Mouse (Mus musculus) heart, postnatal 10 days (tissue): ENCODE measurements around the gene Adcy10. TPM values are rescaled to one million over a fixed set of nuclear protein-coding genes. Genes with fewer than 3 reads are reported as not detected.

ENCODE experiments used
- DNase-seq, 2 experiments: peaks; one replicate each; pipeline ENCODE4 v3.0.0; 2021
- intact Hi-C: fragments of 180-260 bp; cut with DNase I; formaldehyde crosslinking; loops from one replicate; pipeline ENCODE4 v1.15.1; 2025
- total RNA-seq, 2 experiments: library from RNA; stranded (reverse); gene quantifications; 2 replicates each; pipeline ENCODE4 v1.2.3; 2021

The Adcy10 gene
- total RNA-seq, 2 experiments from 2014 or later = 0.20 TPM; not detected in 1

GRCm38 (mm10) chr1:165594699-165595421 is 109.9 kb downstream of the Adcy10 start:
- DNase-seq = no peak
- intact Hi-C loops = no loop called here

DNA sequence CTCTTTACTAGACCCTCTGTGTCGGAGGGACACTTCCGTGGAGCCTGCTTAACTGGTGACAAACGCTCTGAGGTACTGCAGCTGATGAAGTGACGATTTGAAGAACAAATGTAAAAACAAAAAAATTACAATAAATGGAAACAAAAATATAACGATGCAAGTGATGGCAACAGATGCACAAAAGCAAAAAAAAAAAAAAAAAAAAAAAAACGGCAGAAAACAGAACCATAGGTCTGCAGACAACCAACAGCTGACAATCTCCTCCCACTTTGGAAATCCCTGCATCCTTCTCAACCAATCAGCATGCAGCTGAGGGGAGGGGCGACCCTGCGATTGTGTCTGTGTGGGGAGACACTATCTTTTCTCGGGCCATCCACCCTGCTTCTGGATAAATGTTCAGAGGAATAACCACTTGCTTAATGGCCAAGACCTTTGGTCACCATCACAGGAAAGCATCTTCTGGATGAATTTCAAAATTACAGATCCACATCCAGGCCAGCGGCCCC is 116.8 kb downstream of the Adcy10 start:
- intact Hi-C loops = no loop called here

GRCm38 (mm10) chr1:165603218-165603617 is 118.2 kb downstream of the Adcy10 start:
- no peak for DNase-seq
- intact Hi-C loops = no loop called here

More for the DNA sequence above, 116.8 kb downstream of the Adcy10 start:
- no peak for DNase-seq

DNA sequence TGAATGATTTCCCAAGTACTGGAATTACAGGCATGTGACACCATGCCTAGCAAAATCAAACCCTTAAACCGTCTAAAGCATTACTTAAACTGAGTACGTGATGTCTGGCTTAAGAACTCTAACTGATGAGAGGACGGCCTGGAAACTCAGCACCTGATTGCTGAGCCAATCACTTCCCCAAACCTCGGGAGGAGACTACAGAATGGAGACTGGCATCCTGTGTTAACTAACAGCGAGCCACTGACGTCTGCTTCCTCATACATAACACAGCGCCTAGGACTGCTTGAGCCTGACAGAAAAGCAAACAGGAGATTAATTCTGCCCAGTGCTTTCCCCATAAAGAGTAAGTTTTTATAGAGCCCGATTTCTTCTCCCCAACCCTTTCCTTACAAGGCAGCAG is 119.2 kb downstream of the Adcy10 start:
- intact Hi-C loops = no loop called here
- DNase-seq = no peak

GRCm38 (mm10) chr1:165605108-165605507 is 120.1 kb downstream of the Adcy10 start:
- no peak for DNase-seq
- intact Hi-C loops = no loop called here

- intact Hi-C loops = no loop called here
- peak; percentile 66 to 68 for DNase-seq
These were observed 120.8 kb downstream of the Adcy10 start for GRCm38 (mm10) chr1:165605774-165606173.

DNA sequence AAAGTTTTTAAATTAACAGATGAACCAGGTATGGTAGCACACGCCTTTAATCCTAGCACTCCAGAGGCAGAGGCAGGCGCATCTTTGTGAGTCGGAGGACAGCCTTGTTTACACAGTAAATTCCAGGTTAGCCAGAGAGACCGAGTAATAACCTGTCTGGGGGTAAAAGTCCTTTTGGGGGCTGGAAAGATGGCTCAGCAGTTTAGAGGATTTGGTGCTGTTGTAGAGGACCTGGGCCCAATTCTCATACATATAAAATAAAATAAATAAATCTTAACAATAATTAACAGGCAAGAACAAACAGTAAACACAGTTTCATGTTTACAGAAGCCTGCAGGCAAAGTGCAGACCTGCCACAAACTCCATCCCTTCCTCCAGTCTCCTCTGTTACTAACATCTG is 123.9 kb downstream of the Adcy10 start:
- DNase-seq = no peak
- intact Hi-C loops = no loop called here

GRCm38 (mm10) chr1:165609495-165610320 is 124.7 kb downstream of the Adcy10 start:
- intact Hi-C loops = no loop called here
- DNase-seq = no peak

- intact Hi-C loops = no loop called here
- no peak for DNase-seq
These were observed 125.5 kb downstream of the Adcy10 start for GRCm38 (mm10) chr1:165610321-165610999.

- intact Hi-C loops = no loop called here
- DNase-seq = no peak
These were observed 127.7 kb downstream of the Adcy10 start for GRCm38 (mm10) chr1:165612714-165613113.

DNA sequence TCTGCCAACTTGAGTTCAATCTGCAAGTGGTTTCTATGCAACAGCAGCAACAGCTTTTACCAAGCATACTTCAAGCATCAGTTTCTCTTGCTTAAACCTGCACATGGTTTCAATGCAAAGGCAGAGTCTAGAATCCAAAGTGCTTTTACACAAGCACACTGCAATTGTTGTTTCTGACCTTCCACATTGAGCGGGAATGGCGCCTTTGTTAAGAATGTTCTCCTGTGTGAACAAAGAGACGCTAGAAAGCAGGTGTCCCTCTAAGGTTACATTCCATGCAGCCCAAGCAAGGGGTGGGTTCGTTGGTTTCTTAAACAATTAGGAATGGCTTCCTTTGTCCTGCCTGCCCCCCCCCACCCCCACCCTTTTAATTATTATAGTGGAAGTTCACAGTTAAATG is 128.9 kb downstream of the Adcy10 start:
- no peak for DNase-seq
- intact Hi-C loops = no loop called here

- no peak for DNase-seq
- intact Hi-C loops = no loop called here
These were observed 129.8 kb downstream of the Adcy10 start for GRCm38 (mm10) chr1:165614793-165615192.

DNA sequence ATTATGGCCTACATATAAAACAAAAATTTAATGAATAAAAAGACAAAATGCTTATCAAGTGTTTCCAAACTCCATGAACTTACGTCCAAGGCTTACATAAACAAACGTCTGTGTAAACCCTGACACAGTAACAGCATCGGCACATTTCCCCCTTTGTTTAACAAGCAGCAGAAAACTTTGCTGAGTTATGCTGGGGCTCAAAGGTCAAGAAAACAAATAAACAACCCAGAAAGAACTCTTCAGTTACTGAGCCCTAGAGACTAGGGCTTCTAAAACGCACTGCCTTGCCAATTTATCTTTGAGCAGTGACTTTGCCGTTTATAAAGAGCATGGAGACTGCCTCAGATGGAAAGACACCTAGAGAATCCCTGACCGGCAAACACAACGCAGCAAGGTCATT is 131.7 kb downstream of the Adcy10 start:
- intact Hi-C loops = no loop called here
- peak in 1 of 2 experiments; percentile 31 for DNase-seq

- peak; percentile 51 to 58 for DNase-seq
- intact Hi-C loops = no loop called here
These were observed 132.3 kb downstream of the Adcy10 start for GRCm38 (mm10) chr1:165617166-165617891.

GRCm38 (mm10) chr1:165618201-165618624 is 133.2 kb downstream of the Adcy10 start:
- intact Hi-C loops = loop anchor here (2.0 kb wide), 1 partner anchor 17 kb away; the partner anchor contains the start of gene Mpzl1
- peak; percentile 76 to 83 for DNase-seq

GRCm38 (mm10) chr1:165625058-165625457 is 140.1 kb downstream of the Adcy10 start:
- intact Hi-C loops = no loop called here

GRCm38 (mm10) chr1:165625896-165626295 is 140.9 kb downstream of the Adcy10 start:
- intact Hi-C loops = no loop called here
- DNase-seq = peak in 1 of 2 experiments; percentile 35

More at GRCm38 (mm10) chr1:165625058-165625457, 140.1 kb downstream of the Adcy10 start:
- DNase-seq = no peak
